Mouse (Mus musculus): ENCODE data around the gene Filip1l.

DNA sequence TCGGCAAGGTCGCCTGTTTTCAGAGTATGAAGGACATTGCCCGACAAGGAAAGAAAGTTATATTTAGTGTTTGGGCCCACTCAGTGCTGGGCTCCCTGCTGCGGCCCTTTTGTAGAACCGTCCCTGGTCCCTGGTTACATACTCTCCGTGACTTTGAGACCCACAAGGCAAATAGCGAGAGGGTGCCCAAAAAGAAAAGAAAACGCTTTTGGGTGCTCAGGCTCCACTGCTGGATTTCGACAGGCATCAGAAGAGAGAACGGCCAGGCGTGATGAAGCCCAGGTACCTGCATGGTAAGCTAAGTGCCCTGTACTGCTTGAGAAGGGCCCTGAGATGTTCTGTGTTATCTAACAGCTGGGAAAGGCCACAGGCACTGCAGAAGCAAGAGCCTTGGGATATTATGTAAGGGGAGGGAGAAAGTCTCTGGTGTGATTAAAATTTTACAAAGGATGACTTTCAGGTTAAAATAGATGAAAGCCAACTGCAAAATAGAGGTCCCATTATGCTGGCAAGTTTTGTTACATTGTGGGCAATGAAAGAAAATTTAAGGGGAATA is 351 bp downstream of the Filip1l start:
- TF ChIP-seq POLR2A (IDR thresholded peaks at IDR 0.05; ENCODE audit: insufficient read depth, low read depth, low read length) (no peak), CTCF (IDR thresholded peaks at IDR 0.05; ENCODE audit: insufficient read depth, low read depth, low read length) (no peak)

All from olfactory bulb, adult 2 months (tissue).